Mouse (Mus musculus) hindbrain, postnatal 0 days (tissue): ENCODE measurements around the gene Yy1. TPM values are rescaled to one million over a fixed set of nuclear protein-coding genes. Genes with fewer than 3 reads are reported as not detected.

ENCODE experiments used
- ATAC-seq: fragments of 200-750 bp; cut with Nextera tagmentation; 2 replicates; pipeline ENCODE4 v1.8.0; 2017; ENCODE audit warnings: mild to moderate bottlenecking, moderate TSS enrichment, moderate library complexity
- DNase-seq: peaks from one replicate; pipeline ENCODE4 v3.0.0-alpha.2; 2015; ENCODE audit warnings: low spot score
- H3K27ac ChIP-seq: fragments of 300-500 bp; sonication (generic); 2 replicates; pipeline ENCODE4 v1.5.1; 2014; ENCODE audit warnings: mild to moderate bottlenecking
- H3K27me3 ChIP-seq: fragments of 300-500 bp; sonication (generic); 2 replicates; pipeline ENCODE4 v1.6.1; 2014; ENCODE audit warnings: low read length, mixed read lengths; ENCODE audit not compliant: insufficient read depth
- H3K36me3 ChIP-seq: fragments of 300-500 bp; sonication (generic); 2 replicates; pipeline ENCODE4 v1.6.1; 2014; ENCODE audit warnings: low read length, mixed read lengths; ENCODE audit not compliant: insufficient read depth
- H3K4me1 ChIP-seq: fragments of 300-500 bp; sonication (generic); 2 replicates; pipeline ENCODE4 v1.6.1; 2014; ENCODE audit warnings: antibody characterized with exemption, low read length, mixed read lengths; ENCODE audit not compliant: insufficient read depth
- H3K4me2 ChIP-seq: fragments of 300-500 bp; sonication (generic); 2 replicates; pipeline ENCODE4 v1.6.1; 2014; ENCODE audit warnings: low read depth, mild to moderate bottlenecking, low read length, moderate library complexity, mixed read lengths
- H3K4me3 ChIP-seq: fragments of 300-500 bp; sonication (generic); 2 replicates; pipeline ENCODE4 v1.5.1; 2014; ENCODE audit warnings: low read length
- H3K9ac ChIP-seq: fragments of 300-500 bp; sonication (generic); replicated peaks from 2 replicates; pipeline ENCODE4 v1.6.1; 2014; ENCODE audit warnings: mild to moderate bottlenecking, low read length, moderate library complexity, mixed read lengths
- H3K9me3 ChIP-seq: fragments of 300-500 bp; sonication (generic); 2 replicates; pipeline ENCODE4 v1.6.1; 2016; ENCODE audit warnings: low read length, mixed read lengths
- CTCF ChIP-seq: IDR thresholded peaks from 2 replicates; pipeline ENCODE4 v1.5.1; 2016; ENCODE audit warnings: antibody characterized with exemption, control low read depth, low read depth
- WGBS: fragments of 180-500 bp; shearing (Covaris S2); extraction: QIAGEN DNeasy Blood & Tissue Kit; methylation state at CpG from one replicate; pipeline ENCODE4 v1.1.7; 2014; 5-methylcytosine and 5-hydroxymethylcytosine counted together
- polyA plus RNA-seq: library from polyadenylated mRNA; unstranded; fragments of >200 nt; fragmentation: Nextera tagmentation; extraction: Ambion mirVana; gene quantifications from 2 replicates; pipeline ENCODE4 v1.2.1, GENCODE M21; 2015
- total RNA-seq: library from RNA; depleted of rRNA; stranded (reverse); fragments of >200 nt; gene quantifications from 2 replicates; pipeline ENCODE4 v1.2.3, GENCODE M21; 2014

The Yy1 gene
- total and polyA plus RNA-seq, 2 experiments from 2014 or later = 7.9 to 30.2 TPM

GRCm38 (mm10) chr12:108761209-108761608, 31.6 kb upstream of the Yy1 start:
- no peak for ATAC-seq
- 73% methylated on average over 4 of the region's 4 CpGs for WGBS

GRCm38 (mm10) chr12:108761665-108762064, 31.1 kb upstream of the Yy1 start:
- no peak for TF ChIP-seq CTCF

More at GRCm38 (mm10) chr12:108761209-108761608, 31.6 kb upstream of the Yy1 start:
- H3K4me1 ChIP-seq = no peaks in the 10 kb centered on the region
- no peak overlapping the region for H3K4me2 ChIP-seq
- H3K27ac ChIP-seq = no peak overlapping the region
- H3K27me3 ChIP-seq = no peaks in the 10 kb centered on the region
- H3K36me3 ChIP-seq = no peaks in the 10 kb centered on the region
- no peak overlapping the region for H3K4me3 ChIP-seq
- no peak for TF ChIP-seq CTCF
- no peaks in the 10 kb centered on the region for H3K9me3 ChIP-seq
- DNase-seq = no peak
- no peak overlapping the region for H3K9ac ChIP-seq

GRCm38 (mm10) chr12:108763057-108763796, 29.5 kb upstream of the Yy1 start:
- ATAC-seq = no peak
- WGBS = 71% methylated on average over 9 of the region's 9 CpGs
- peak; percentile 46 for TF ChIP-seq CTCF
- H3K36me3 ChIP-seq = no peaks in the 10 kb centered on the region
- no peak for DNase-seq
- H3K27me3 ChIP-seq = no peaks in the 10 kb centered on the region
- H3K4me2 ChIP-seq = no peak overlapping the region
- H3K4me3 ChIP-seq = no peak overlapping the region
- no peaks in the 10 kb centered on the region; the same call in 1 of the 2 replicates for H3K4me1 ChIP-seq
- H3K9ac ChIP-seq = no peak overlapping the region
- H3K27ac ChIP-seq = no peak overlapping the region
- no peaks in the 10 kb centered on the region for H3K9me3 ChIP-seq

More at GRCm38 (mm10) chr12:108761665-108762064, 31.1 kb upstream of the Yy1 start:
- 67% methylated on average over 4 of the region's 4 CpGs for WGBS
- Histone ChIP-seq H3K27me3 (no peaks in the 10 kb centered on the region), H3K4me2 (no peak overlapping the region), H3K9me3 (no peaks in the 10 kb centered on the region), H3K27ac (no peak overlapping the region), H3K4me1 (no peaks in the 10 kb centered on the region), H3K4me3 (no peak overlapping the region), H3K9ac (no peak overlapping the region), H3K36me3 (no peaks in the 10 kb centered on the region)
- ATAC-seq (no peak), DNase-seq (no peak)

GRCm38 (mm10) chr12:108764917-108765678, 27.7 kb upstream of the Yy1 start:
- Histone ChIP-seq H3K36me3 (no peaks in the 10 kb centered on the region), H3K27me3 (no peaks in the 10 kb centered on the region), H3K9ac (no peak overlapping the region), H3K4me1 (no peaks in the 10 kb centered on the region; the same call in 1 of the 2 replicates), H3K9me3 (no peaks in the 10 kb centered on the region), H3K4me3 (no peak overlapping the region), H3K27ac (peak overlapping the region; percentile 69; the same call in 1 of the 2 replicates), H3K4me2 (peak overlapping the region; percentile 42)
- 71% methylated on average over 22 of the region's 22 CpGs for WGBS
- TF ChIP-seq CTCF = no peak
- DNase-seq = no peak
- no peak for ATAC-seq

GRCm38 (mm10) chr12:108765751-108766221, 27.0 kb upstream of the Yy1 start:
- WGBS = 28% methylated on average over 14 of the region's 14 CpGs
- no peak overlapping the region for H3K4me3 ChIP-seq
- no peaks in the 10 kb centered on the region for H3K9me3 ChIP-seq
- no peak for TF ChIP-seq CTCF
- H3K9ac ChIP-seq = no peak overlapping the region; the same call in 1 of the 2 replicates
- H3K4me1 ChIP-seq = no peaks in the 10 kb centered on the region; the same call in 1 of the 2 replicates
- peak; percentile 27 for DNase-seq
- H3K27ac ChIP-seq = peak overlapping the region; percentile 69
- H3K36me3 ChIP-seq = no peaks in the 10 kb centered on the region
- H3K4me2 ChIP-seq = peak overlapping the region; percentile 42
- ATAC-seq = peak; percentile 51
- no peaks in the 10 kb centered on the region for H3K27me3 ChIP-seq

- H3K4me3 ChIP-seq = no peak overlapping the region
- no peaks in the 10 kb centered on the region for H3K36me3 ChIP-seq
- TF ChIP-seq CTCF = no peak
- no peak overlapping the region; the same call in 1 of the 2 replicates for H3K9ac ChIP-seq
- H3K27ac ChIP-seq = peak overlapping the region; percentile 69
- ATAC-seq = peak; percentile 35; the same call in 1 of the 2 replicates
- H3K4me1 ChIP-seq = no peaks in the 10 kb centered on the region; the same call in 1 of the 2 replicates
- no peaks in the 10 kb centered on the region for H3K27me3 ChIP-seq
- peak overlapping the region; percentile 42 for H3K4me2 ChIP-seq
- 45% methylated on average over 10 of the region's 10 CpGs for WGBS
- no peaks in the 10 kb centered on the region for H3K9me3 ChIP-seq
- DNase-seq = no peak
These were observed 26.5 kb upstream of the Yy1 start for GRCm38 (mm10) chr12:108766316-108766715.
